Mouse (Mus musculus): ENCODE results near the gene Ptrh1. TPM values are rescaled to one million over a fixed set of nuclear protein-coding genes. Genes with fewer than 3 reads are reported as not detected.

The Ptrh1 gene
- polyA plus RNA-seq, 1 experiment from 2014 or later = 1.2 TPM

GRCm38 (mm10) chr2:32761859-32762258 is 13.7 kb upstream of the Ptrh1 start:
- WGBS (ENCODE audit: insufficient replicate concordance) = 92% methylated on average over 4 of the region's 4 CpGs
- Histone ChIP-seq H3K27me3 (ENCODE audit: control insufficient read depth, insufficient read depth, low read depth, low read length) (no peaks in the 10 kb centered on the region), H3K4me2 (ENCODE audit: low read depth, low read length) (no peak overlapping the region), H3K36me3 (ENCODE audit: control insufficient read depth, insufficient read depth) (no peaks in the 10 kb centered on the region), H3K9ac (ENCODE audit: low read depth, low read length) (no peak overlapping the region), H3K9me3 (replicated peaks; ENCODE audit: control insufficient read depth, low read length) (no peaks in the 10 kb centered on the region), H3K4me3 (ENCODE audit: low read depth, low read length) (no peak overlapping the region), H3K27ac (ENCODE audit: low read length) (no peak overlapping the region), H3K4me1 (ENCODE audit: control insufficient read depth, low read depth, low read length) (peaks cover 5% of the 10 kb centered on the region)
- no peak for ATAC-seq (ENCODE audit: low read depth)

- Histone ChIP-seq H3K27ac (ENCODE audit: low read length) (no peak overlapping the region), H3K9me3 (replicated peaks; ENCODE audit: control insufficient read depth, low read length) (no peaks in the 10 kb centered on the region), H3K27me3 (ENCODE audit: control insufficient read depth, insufficient read depth, low read depth, low read length) (no peaks in the 10 kb centered on the region), H3K9ac (ENCODE audit: low read depth, low read length) (no peak overlapping the region), H3K4me2 (ENCODE audit: low read depth, low read length) (no peak overlapping the region), H3K36me3 (ENCODE audit: control insufficient read depth, insufficient read depth) (no peaks in the 10 kb centered on the region), H3K4me3 (ENCODE audit: low read depth, low read length) (no peak overlapping the region), H3K4me1 (ENCODE audit: control insufficient read depth, low read depth, low read length) (peaks cover 2% of the 10 kb centered on the region; the same call in 1 of the 2 replicates)
- 60% methylated on average over 3 of the region's 3 CpGs for WGBS (ENCODE audit: insufficient replicate concordance)
- no peak for ATAC-seq (ENCODE audit: low read depth)
Observed at GRCm38 (mm10) chr2:32763353-32763752, 12.2 kb upstream of the Ptrh1 start.

- Histone ChIP-seq H3K9me3 (replicated peaks; ENCODE audit: control insufficient read depth, low read length) (no peaks in the 10 kb centered on the region), H3K4me3 (ENCODE audit: low read depth, low read length) (no peak overlapping the region), H3K4me2 (ENCODE audit: low read depth, low read length) (no peak overlapping the region), H3K36me3 (ENCODE audit: control insufficient read depth, insufficient read depth) (no peaks in the 10 kb centered on the region), H3K4me1 (ENCODE audit: control insufficient read depth, low read depth, low read length) (peaks cover 9% of the 10 kb centered on the region), H3K27me3 (ENCODE audit: control insufficient read depth, insufficient read depth, low read depth, low read length) (no peaks in the 10 kb centered on the region), H3K9ac (ENCODE audit: low read depth, low read length) (no peak overlapping the region), H3K27ac (ENCODE audit: low read length) (no peak overlapping the region)
- ATAC-seq (ENCODE audit: low read depth) = no peak
- WGBS (ENCODE audit: insufficient replicate concordance) = 58% methylated on average over 12 of the region's 12 CpGs
Observed at GRCm38 (mm10) chr2:32767241-32767640, 8.3 kb upstream of the Ptrh1 start.

- no peak overlapping the region for H3K4me3 ChIP-seq (ENCODE audit: low read depth, low read length)
- ATAC-seq (ENCODE audit: low read depth) = peak; percentile 62
- H3K36me3 ChIP-seq (ENCODE audit: control insufficient read depth, insufficient read depth) = no peaks in the 10 kb centered on the region
- peaks cover 9% of the 10 kb centered on the region for H3K4me1 ChIP-seq (ENCODE audit: control insufficient read depth, low read depth, low read length)
- no peaks in the 10 kb centered on the region for H3K9me3 ChIP-seq (replicated peaks; ENCODE audit: control insufficient read depth, low read length)
- 36% methylated on average over 19 of the region's 19 CpGs for WGBS (ENCODE audit: insufficient replicate concordance)
- no peak overlapping the region for H3K9ac ChIP-seq (ENCODE audit: low read depth, low read length)
- no peak overlapping the region for H3K4me2 ChIP-seq (ENCODE audit: low read depth, low read length)
- H3K27me3 ChIP-seq (ENCODE audit: control insufficient read depth, insufficient read depth, low read depth, low read length) = no peaks in the 10 kb centered on the region
- H3K27ac ChIP-seq (ENCODE audit: low read length) = no peak overlapping the region
Observed at GRCm38 (mm10) chr2:32768661-32769285, 6.8 kb upstream of the Ptrh1 start.

GRCm38 (mm10) chr2:32769327-32770085 is 6.1 kb upstream of the Ptrh1 start:
- no peaks in the 10 kb centered on the region for H3K27me3 ChIP-seq (ENCODE audit: control insufficient read depth, insufficient read depth, low read depth, low read length)
- H3K4me2 ChIP-seq (ENCODE audit: low read depth, low read length) = no peak overlapping the region
- H3K27ac ChIP-seq (ENCODE audit: low read length) = no peak overlapping the region
- no peak overlapping the region for H3K9ac ChIP-seq (ENCODE audit: low read depth, low read length)
- no peaks in the 10 kb centered on the region for H3K9me3 ChIP-seq (replicated peaks; ENCODE audit: control insufficient read depth, low read length)
- no peaks in the 10 kb centered on the region for H3K36me3 ChIP-seq (ENCODE audit: control insufficient read depth, insufficient read depth)
- peaks cover 9% of the 10 kb centered on the region for H3K4me1 ChIP-seq (ENCODE audit: control insufficient read depth, low read depth, low read length)
- ATAC-seq (ENCODE audit: low read depth) = no peak
- WGBS (ENCODE audit: insufficient replicate concordance) = 77% methylated on average over 5 of the region's 5 CpGs
- no peak overlapping the region for H3K4me3 ChIP-seq (ENCODE audit: low read depth, low read length)

GRCm38 (mm10) chr2:32771886-32772285 is 3.7 kb upstream of the Ptrh1 start:
- H3K4me1 ChIP-seq (ENCODE audit: control insufficient read depth, low read depth, low read length) = peaks cover 20% of the 10 kb centered on the region
- H3K4me2 ChIP-seq (ENCODE audit: low read depth, low read length) = no peak overlapping the region
- H3K27me3 ChIP-seq (ENCODE audit: control insufficient read depth, insufficient read depth, low read depth, low read length) = no peaks in the 10 kb centered on the region
- no peaks in the 10 kb centered on the region for H3K36me3 ChIP-seq (ENCODE audit: control insufficient read depth, insufficient read depth)
- no peak overlapping the region for H3K4me3 ChIP-seq (ENCODE audit: low read depth, low read length)
- H3K27ac ChIP-seq (ENCODE audit: low read length) = no peak overlapping the region
- no peak for ATAC-seq (ENCODE audit: low read depth)
- no peak overlapping the region for H3K9ac ChIP-seq (ENCODE audit: low read depth, low read length)
- 22% methylated on average over 12 of the region's 12 CpGs for WGBS (ENCODE audit: insufficient replicate concordance)
- no peaks in the 10 kb centered on the region for H3K9me3 ChIP-seq (replicated peaks; ENCODE audit: control insufficient read depth, low read length)

GRCm38 (mm10) chr2:32772626-32773279 is 2.8 kb upstream of the Ptrh1 start:
- ATAC-seq (ENCODE audit: low read depth) = no peak
- H3K4me3 ChIP-seq (ENCODE audit: low read depth, low read length) = no peak overlapping the region
- no peak overlapping the region for H3K4me2 ChIP-seq (ENCODE audit: low read depth, low read length)
- 69% methylated on average over 8 of the region's 8 CpGs for WGBS (ENCODE audit: insufficient replicate concordance)
- peaks cover 20% of the 10 kb centered on the region for H3K4me1 ChIP-seq (ENCODE audit: control insufficient read depth, low read depth, low read length)
- no peak overlapping the region for H3K27ac ChIP-seq (ENCODE audit: low read length)
- no peak overlapping the region for H3K9ac ChIP-seq (ENCODE audit: low read depth, low read length)
- H3K36me3 ChIP-seq (ENCODE audit: control insufficient read depth, insufficient read depth) = no peaks in the 10 kb centered on the region
- H3K9me3 ChIP-seq (replicated peaks; ENCODE audit: control insufficient read depth, low read length) = no peaks in the 10 kb centered on the region
- H3K27me3 ChIP-seq (ENCODE audit: control insufficient read depth, insufficient read depth, low read depth, low read length) = no peaks in the 10 kb centered on the region

- Histone ChIP-seq H3K4me2 (ENCODE audit: low read depth, low read length) (peak overlapping the region; percentile 97), H3K27ac (ENCODE audit: low read length) (no peak overlapping the region), H3K9ac (ENCODE audit: low read depth, low read length) (no peak overlapping the region), H3K36me3 (ENCODE audit: control insufficient read depth, insufficient read depth) (no peaks in the 10 kb centered on the region), H3K4me1 (ENCODE audit: control insufficient read depth, low read depth, low read length) (peaks cover 18% of the 10 kb centered on the region), H3K4me3 (ENCODE audit: low read depth, low read length) (peak overlapping the region; percentile 77), H3K27me3 (ENCODE audit: control insufficient read depth, insufficient read depth, low read depth, low read length) (no peaks in the 10 kb centered on the region), H3K9me3 (replicated peaks; ENCODE audit: control insufficient read depth, low read length) (no peaks in the 10 kb centered on the region)
- no peak for ATAC-seq (ENCODE audit: low read depth)
- 29% methylated on average over 22 of the region's 22 CpGs for WGBS (ENCODE audit: insufficient replicate concordance)
Observed at GRCm38 (mm10) chr2:32776192-32776591, 606 bp downstream of the Ptrh1 start.

GRCm38 (mm10) chr2:32778081-32778480 is 2.5 kb downstream of the Ptrh1 start:
- WGBS (ENCODE audit: insufficient replicate concordance) = 86% methylated on average over 6 of the region's 6 CpGs
- no peak overlapping the region for H3K4me2 ChIP-seq (ENCODE audit: low read depth, low read length)
- H3K9ac ChIP-seq (ENCODE audit: low read depth, low read length) = no peak overlapping the region
- no peaks in the 10 kb centered on the region for H3K36me3 ChIP-seq (ENCODE audit: control insufficient read depth, insufficient read depth)
- no peaks in the 10 kb centered on the region for H3K27me3 ChIP-seq (ENCODE audit: control insufficient read depth, insufficient read depth, low read depth, low read length)
- H3K4me1 ChIP-seq (ENCODE audit: control insufficient read depth, low read depth, low read length) = peaks cover 11% of the 10 kb centered on the region
- no peaks in the 10 kb centered on the region for H3K9me3 ChIP-seq (replicated peaks; ENCODE audit: control insufficient read depth, low read length)
- H3K27ac ChIP-seq (ENCODE audit: low read length) = no peak overlapping the region
- H3K4me3 ChIP-seq (ENCODE audit: low read depth, low read length) = no peak overlapping the region
- no peak for ATAC-seq (ENCODE audit: low read depth)

Measured in liver, embryonic 16.5 days (tissue).